Mouse (Mus musculus): ENCODE measurements around the gene Ank3. TPM values are rescaled to one million over a fixed set of nuclear protein-coding genes. Genes with fewer than 3 reads are reported as not detected.
A peak's percentile ranks its signal among the peaks of the same experiment; 100 is the strongest.

Gene Ank3
- polyA plus RNA-seq, 1 experiment from 2014 or later = 150 TPM

GRCm38 (mm10) chr10:69862829-69863228 lies 464.3 kb downstream of the Ank3 start:
- Histone ChIP-seq H3K27me3 (ENCODE audit: control insufficient read depth, insufficient read depth, low read length) (no peaks in the 10 kb centered on the region), H3K4me1 (ENCODE audit: control insufficient read depth, insufficient read depth, low read length) (peaks cover 17% of the 10 kb centered on the region), H3K9me3 (ENCODE audit: control insufficient read depth, low read length) (no peaks in the 10 kb centered on the region), H3K4me3 (replicated peaks; ENCODE audit: low read depth, low read length) (no peak overlapping the region), H3K27ac (replicated peaks; ENCODE audit: low read depth, low read length) (no peak overlapping the region), H3K9ac (replicated peaks; ENCODE audit: low read length) (no peak overlapping the region), H3K36me3 (ENCODE audit: control insufficient read depth, insufficient read depth, low read length) (peaks cover 4% of the 10 kb centered on the region; the same call in 1 of the 2 replicates), H3K4me2 (ENCODE audit: low read length) (no peak overlapping the region)
- WGBS = 72% methylated on average over 8 of the region's 8 CpGs
- ATAC-seq (ENCODE audit: low FRiP score, low TSS enrichment) (no peak), DNase-seq (no peak)

- Histone ChIP-seq H3K27ac (replicated peaks; ENCODE audit: low read depth, low read length) (no peak overlapping the region), H3K9ac (replicated peaks; ENCODE audit: low read length) (no peak overlapping the region), H3K9me3 (ENCODE audit: control insufficient read depth, low read length) (no peaks in the 10 kb centered on the region), H3K4me2 (ENCODE audit: low read length) (no peak overlapping the region), H3K27me3 (ENCODE audit: control insufficient read depth, insufficient read depth, low read length) (no peaks in the 10 kb centered on the region), H3K4me3 (replicated peaks; ENCODE audit: low read depth, low read length) (no peak overlapping the region), H3K36me3 (ENCODE audit: control insufficient read depth, insufficient read depth, low read length) (peaks cover 45% of the 10 kb centered on the region), H3K4me1 (ENCODE audit: control insufficient read depth, insufficient read depth, low read length) (0 out of 2 replicates have a peak, but pooled peaks cover 4% of the 10 kb centered on the region)
- ATAC-seq (ENCODE audit: low FRiP score, low TSS enrichment) = no peak
- WGBS = 10% methylated on average over 5 of the region's 5 CpGs
- peak; percentile 86 for DNase-seq
Observed at GRCm38 (mm10) chr10:69870348-69870747, 471.8 kb downstream of the Ank3 start.

GRCm38 (mm10) chr10:69870947-69871346 lies 472.4 kb downstream of the Ank3 start:
- no peak overlapping the region for H3K4me2 ChIP-seq (ENCODE audit: low read length)
- H3K4me3 ChIP-seq (replicated peaks; ENCODE audit: low read depth, low read length) = no peak overlapping the region
- ATAC-seq (ENCODE audit: low FRiP score, low TSS enrichment) = no peak
- no peaks in the 10 kb centered on the region for H3K9me3 ChIP-seq (ENCODE audit: control insufficient read depth, low read length)
- no peaks in the 10 kb centered on the region for H3K27me3 ChIP-seq (ENCODE audit: control insufficient read depth, insufficient read depth, low read length)
- H3K27ac ChIP-seq (replicated peaks; ENCODE audit: low read depth, low read length) = no peak overlapping the region
- no peak for DNase-seq
- H3K4me1 ChIP-seq (ENCODE audit: control insufficient read depth, insufficient read depth, low read length) = 0 out of 2 replicates have a peak, but pooled peaks cover 2% of the 10 kb centered on the region
- H3K9ac ChIP-seq (replicated peaks; ENCODE audit: low read length) = no peak overlapping the region
- WGBS = 90% methylated on average over 14 of the region's 14 CpGs
- H3K36me3 ChIP-seq (ENCODE audit: control insufficient read depth, insufficient read depth, low read length) = peaks cover 47% of the 10 kb centered on the region

GRCm38 (mm10) chr10:69872182-69872741 lies 473.7 kb downstream of the Ank3 start:
- Histone ChIP-seq H3K36me3 (ENCODE audit: control insufficient read depth, insufficient read depth, low read length) (peaks cover 50% of the 10 kb centered on the region), H3K27ac (replicated peaks; ENCODE audit: low read depth, low read length) (no peak overlapping the region), H3K4me3 (replicated peaks; ENCODE audit: low read depth, low read length) (no peak overlapping the region), H3K9ac (replicated peaks; ENCODE audit: low read length) (no peak overlapping the region), H3K4me2 (ENCODE audit: low read length) (no peak overlapping the region), H3K4me1 (ENCODE audit: control insufficient read depth, insufficient read depth, low read length) (no peaks in the 10 kb centered on the region), H3K27me3 (ENCODE audit: control insufficient read depth, insufficient read depth, low read length) (no peaks in the 10 kb centered on the region), H3K9me3 (ENCODE audit: control insufficient read depth, low read length) (no peaks in the 10 kb centered on the region)
- no peak for DNase-seq
- WGBS = 69% methylated on average over 10 of the region's 10 CpGs
- no peak for ATAC-seq (ENCODE audit: low FRiP score, low TSS enrichment)

- DNase-seq (no peak), ATAC-seq (ENCODE audit: low FRiP score, low TSS enrichment) (no peak)
- no peak overlapping the region for H3K4me3 ChIP-seq (replicated peaks; ENCODE audit: low read depth, low read length)
- H3K4me2 ChIP-seq (ENCODE audit: low read length) = no peak overlapping the region
- H3K36me3 ChIP-seq (ENCODE audit: control insufficient read depth, insufficient read depth, low read length) = peaks cover 49% of the 10 kb centered on the region
- no peaks in the 10 kb centered on the region for H3K4me1 ChIP-seq (ENCODE audit: control insufficient read depth, insufficient read depth, low read length)
- H3K27me3 ChIP-seq (ENCODE audit: control insufficient read depth, insufficient read depth, low read length) = no peaks in the 10 kb centered on the region
- H3K9me3 ChIP-seq (ENCODE audit: control insufficient read depth, low read length) = no peaks in the 10 kb centered on the region
- 82% methylated on average over 5 of the region's 5 CpGs for WGBS
- H3K27ac ChIP-seq (replicated peaks; ENCODE audit: low read depth, low read length) = no peak overlapping the region
- no peak overlapping the region for H3K9ac ChIP-seq (replicated peaks; ENCODE audit: low read length)
Observed at GRCm38 (mm10) chr10:69872892-69873291, 474.3 kb downstream of the Ank3 start.

- DNase-seq = no peak
- H3K4me1 ChIP-seq (ENCODE audit: control insufficient read depth, insufficient read depth, low read length) = no peaks in the 10 kb centered on the region
- no peak overlapping the region for H3K27ac ChIP-seq (replicated peaks; ENCODE audit: low read depth, low read length)
- H3K4me3 ChIP-seq (replicated peaks; ENCODE audit: low read depth, low read length) = no peak overlapping the region
- peaks cover 45% of the 10 kb centered on the region for H3K36me3 ChIP-seq (ENCODE audit: control insufficient read depth, insufficient read depth, low read length)
- no peak overlapping the region for H3K4me2 ChIP-seq (ENCODE audit: low read length)
- WGBS = 78% methylated on average over 14 of the region's 14 CpGs
- H3K9ac ChIP-seq (replicated peaks; ENCODE audit: low read length) = no peak overlapping the region
- H3K9me3 ChIP-seq (ENCODE audit: control insufficient read depth, low read length) = no peaks in the 10 kb centered on the region
- ATAC-seq (ENCODE audit: low FRiP score, low TSS enrichment) = no peak
- no peaks in the 10 kb centered on the region for H3K27me3 ChIP-seq (ENCODE audit: control insufficient read depth, insufficient read depth, low read length)
Observed at GRCm38 (mm10) chr10:69874806-69875205, 476.2 kb downstream of the Ank3 start.

- 90% methylated on average over 4 of the region's 4 CpGs for WGBS
- peaks cover 69% of the 10 kb centered on the region for H3K36me3 ChIP-seq (ENCODE audit: control insufficient read depth, insufficient read depth, low read length)
Observed at GRCm38 (mm10) chr10:69883935-69884680, 485.5 kb downstream of the Ank3 start.

GRCm38 (mm10) chr10:69888399-69888798 lies 489.8 kb downstream of the Ank3 start:
- WGBS = 28% methylated on average over 4 of the region's 4 CpGs
- Histone ChIP-seq H3K4me3 (replicated peaks; ENCODE audit: low read depth, low read length) (no peak overlapping the region), H3K27me3 (ENCODE audit: control insufficient read depth, insufficient read depth, low read length) (no peaks in the 10 kb centered on the region), H3K9ac (replicated peaks; ENCODE audit: low read length) (no peak overlapping the region), H3K4me1 (ENCODE audit: control insufficient read depth, insufficient read depth, low read length) (no peaks in the 10 kb centered on the region), H3K36me3 (ENCODE audit: control insufficient read depth, insufficient read depth, low read length) (peaks cover 42% of the 10 kb centered on the region), H3K27ac (replicated peaks; ENCODE audit: low read depth, low read length) (no peak overlapping the region), H3K4me2 (ENCODE audit: low read length) (no peak overlapping the region), H3K9me3 (ENCODE audit: control insufficient read depth, low read length) (no peaks in the 10 kb centered on the region)
- DNase-seq (peak; percentile 69), ATAC-seq (ENCODE audit: low FRiP score, low TSS enrichment) (peak; percentile 40; the same call in 1 of the 2 replicates)

More at GRCm38 (mm10) chr10:69883935-69884680, 485.5 kb downstream of the Ank3 start:
- Histone ChIP-seq H3K27ac (replicated peaks; ENCODE audit: low read depth, low read length) (no peak overlapping the region), H3K9me3 (ENCODE audit: control insufficient read depth, low read length) (no peaks in the 10 kb centered on the region), H3K9ac (replicated peaks; ENCODE audit: low read length) (no peak overlapping the region), H3K4me2 (ENCODE audit: low read length) (no peak overlapping the region), H3K4me1 (ENCODE audit: control insufficient read depth, insufficient read depth, low read length) (no peaks in the 10 kb centered on the region), H3K4me3 (replicated peaks; ENCODE audit: low read depth, low read length) (no peak overlapping the region), H3K27me3 (ENCODE audit: control insufficient read depth, insufficient read depth, low read length) (no peaks in the 10 kb centered on the region)
- ATAC-seq (ENCODE audit: low FRiP score, low TSS enrichment) (no peak), DNase-seq (no peak)

GRCm38 (mm10) chr10:69889779-69890178 lies 491.2 kb downstream of the Ank3 start:
- no peak for ATAC-seq (ENCODE audit: low FRiP score, low TSS enrichment)
- no peaks in the 10 kb centered on the region for H3K4me1 ChIP-seq (ENCODE audit: control insufficient read depth, insufficient read depth, low read length)

More at GRCm38 (mm10) chr10:69889779-69890178, 491.2 kb downstream of the Ank3 start:
- H3K4me3 ChIP-seq (replicated peaks; ENCODE audit: low read depth, low read length) = no peak overlapping the region
- H3K27me3 ChIP-seq (ENCODE audit: control insufficient read depth, insufficient read depth, low read length) = no peaks in the 10 kb centered on the region
- WGBS = 24% methylated on average over 6 of the region's 6 CpGs
- H3K36me3 ChIP-seq (ENCODE audit: control insufficient read depth, insufficient read depth, low read length) = peaks cover 38% of the 10 kb centered on the region
- no peak overlapping the region for H3K27ac ChIP-seq (replicated peaks; ENCODE audit: low read depth, low read length)
- H3K4me2 ChIP-seq (ENCODE audit: low read length) = no peak overlapping the region
- no peaks in the 10 kb centered on the region for H3K9me3 ChIP-seq (ENCODE audit: control insufficient read depth, low read length)
- no peak overlapping the region for H3K9ac ChIP-seq (replicated peaks; ENCODE audit: low read length)
- peak; percentile 85 for DNase-seq

Data from midbrain, embryonic 14.5 days (tissue).